Mouse (Mus musculus) heart, adult 2 months (tissue): ENCODE data around the gene Homer2.

Source experiments
- CTCF ChIP-seq: fragments of 200-600 bp; IDR thresholded peaks from 2 replicates; pipeline ENCODE4 v1.8.1; 2022; ENCODE audit warnings: antibody characterized with exemption, mild to moderate bottlenecking, moderate library complexity
- EP300 ChIP-seq: fragments of 200-500 bp; IDR thresholded peaks from 2 replicates; pipeline ENCODE4 v1.6.1; 2011; ENCODE audit warnings: low read depth, low read length, control low read depth; ENCODE audit not compliant: insufficient read depth
- POLR2A ChIP-seq: fragments of 200-500 bp; IDR thresholded peaks from 2 replicates; pipeline ENCODE4 v1.6.1; 2011; ENCODE audit warnings: mild to moderate bottlenecking, low read depth, low read length, control low read depth; ENCODE audit not compliant: insufficient read depth

DNA sequence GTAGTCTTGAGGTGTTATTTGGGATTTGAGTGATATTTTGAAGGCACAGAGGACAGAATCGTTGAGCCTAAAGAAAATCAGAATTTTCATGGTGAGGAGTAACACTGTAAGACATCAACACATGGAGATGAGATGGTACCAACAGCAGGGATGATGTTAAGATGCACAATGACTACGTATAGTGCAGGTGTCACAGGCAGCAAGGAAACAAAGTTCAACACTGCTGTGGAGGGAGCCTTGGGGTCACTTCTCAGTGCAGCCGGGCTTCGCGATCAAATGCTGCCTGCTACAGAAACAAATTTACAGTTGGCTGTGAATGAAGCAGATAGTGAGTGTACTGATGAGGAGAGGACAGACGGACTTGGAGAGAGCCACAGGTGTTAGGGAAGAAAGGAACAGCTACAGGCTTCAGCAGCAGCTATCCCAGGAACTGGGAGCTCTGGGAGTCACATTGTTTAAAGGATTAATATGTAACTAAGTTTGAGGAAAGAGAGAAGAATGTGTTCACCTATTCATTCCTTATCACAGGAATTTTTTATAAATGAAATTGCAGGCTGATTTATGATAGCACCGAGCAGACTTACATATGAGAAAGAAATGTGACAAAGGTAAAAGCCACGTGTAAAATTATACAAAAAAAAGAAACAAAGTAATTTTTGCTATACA is 31.5 kb upstream of the Homer2 start:
- TF ChIP-seq POLR2A (no peak), CTCF (no peak), EP300 (no peak)
